Mouse (Mus musculus) stomach, postnatal 0 days (tissue): ENCODE measurements around the gene Psen2. TPM values are rescaled to one million over a fixed set of nuclear protein-coding genes. Genes with fewer than 3 reads are reported as not detected.

Experiments used
- ATAC-seq: fragments of 200-750 bp; cut with Nextera tagmentation; 2 replicates; pipeline ENCODE4 v1.8.0; 2017; ENCODE audit not compliant: low FRiP score, low TSS enrichment
- DNase-seq: peaks from one replicate; pipeline ENCODE4 v3.0.0-alpha.2; 2016; ENCODE audit warnings: low spot score
- H3K27ac ChIP-seq: fragments of 300-500 bp; sonication (generic); replicated peaks from 2 replicates; pipeline ENCODE4 v1.5.1; 2014; ENCODE audit warnings: mild to moderate bottlenecking, control low read depth
- H3K27me3 ChIP-seq: fragments of 300-500 bp; sonication (generic); 2 replicates; pipeline ENCODE4 v1.6.1; 2014; ENCODE audit warnings: low read length; ENCODE audit not compliant: control insufficient read depth, insufficient read depth
- H3K36me3 ChIP-seq: fragments of 300-500 bp; sonication (generic); 2 replicates; pipeline ENCODE4 v1.6.1; 2014; ENCODE audit warnings: low read length, mixed read lengths; ENCODE audit not compliant: control insufficient read depth, insufficient read depth
- H3K4me1 ChIP-seq: fragments of 300-500 bp; sonication (generic); replicated peaks from 2 replicates; pipeline ENCODE4 v1.6.1; 2014; ENCODE audit warnings: antibody characterized with exemption; ENCODE audit not compliant: control insufficient read depth, insufficient read depth
- H3K4me2 ChIP-seq: fragments of 300-500 bp; sonication (generic); replicated peaks from 2 replicates; pipeline ENCODE4 v1.6.1; 2014; ENCODE audit warnings: low read depth, mild to moderate bottlenecking, control low read depth, moderate library complexity
- H3K4me3 ChIP-seq: fragments of 300-500 bp; sonication (generic); 2 replicates; pipeline ENCODE4 v1.5.1; 2014; ENCODE audit warnings: low read depth, low read length, control low read depth
- H3K9ac ChIP-seq: fragments of 300-500 bp; sonication (generic); 2 replicates; pipeline ENCODE4 v1.6.1; 2014; ENCODE audit warnings: mild to moderate bottlenecking, low read length, control low read depth, mixed read lengths
- H3K9me3 ChIP-seq: fragments of 300-500 bp; sonication (generic); 2 replicates; pipeline ENCODE4 v1.6.1; 2016; ENCODE audit warnings: low read length; ENCODE audit not compliant: control insufficient read depth
- CTCF ChIP-seq: IDR thresholded peaks from 2 replicates; pipeline ENCODE4 v1.5.1; 2016; ENCODE audit warnings: antibody characterized with exemption, low read depth, mild to moderate bottlenecking, moderate library complexity
- EP300 ChIP-seq: optimal IDR thresholded peaks from 2 replicates; pipeline ENCODE3; 2016; ENCODE audit warnings: antibody characterized with exemption
- WGBS: fragments of 180-500 bp; shearing (Covaris S2); extraction: QIAGEN DNeasy Blood & Tissue Kit; methylation state at CpG from one replicate; pipeline ENCODE4 v1.1.7; 2014; 5-methylcytosine and 5-hydroxymethylcytosine counted together
- polyA plus RNA-seq: library from polyadenylated mRNA; unstranded; fragments of >200 nt; fragmentation: Nextera tagmentation; extraction: Ambion mirVana; gene quantifications from 2 replicates; pipeline ENCODE4 v1.2.1, GENCODE M21; 2015

Gene Psen2
- polyA plus RNA-seq, 1 experiment from 2014 or later = 14.3 TPM

- WGBS = 74% methylated on average over 4 of the region's 4 CpGs
- Histone ChIP-seq H3K9ac (no peak overlapping the region), H3K27me3 (no peaks in the 10 kb centered on the region), H3K27ac (no peak overlapping the region), H3K36me3 (no peaks in the 10 kb centered on the region), H3K9me3 (no peaks in the 10 kb centered on the region), H3K4me1 (no peaks in the 10 kb centered on the region; the same call in 1 of the 2 replicates), H3K4me2 (no peak overlapping the region), H3K4me3 (no peak overlapping the region)
- TF ChIP-seq EP300 (no peak), CTCF (no peak)
- ATAC-seq = no peak
- no peak for DNase-seq
Measured at GRCm38 (mm10) chr1:180290358-180290757, 27.1 kb upstream of the Psen2 start.

GRCm38 (mm10) chr1:180289788-180290187, 26.6 kb upstream of the Psen2 start:
- 49% methylated on average over 5 of the region's 5 CpGs for WGBS

GRCm38 (mm10) chr1:180288872-180289468, 25.7 kb upstream of the Psen2 start:
- DNase-seq (no peak), ATAC-seq (no peak)
- WGBS = 75% methylated on average over 7 of the region's 7 CpGs
- Histone ChIP-seq H3K9ac (no peak overlapping the region), H3K27ac (no peak overlapping the region), H3K4me3 (no peak overlapping the region), H3K4me2 (no peak overlapping the region), H3K27me3 (no peaks in the 10 kb centered on the region), H3K36me3 (no peaks in the 10 kb centered on the region), H3K4me1 (no peaks in the 10 kb centered on the region; the same call in 1 of the 2 replicates), H3K9me3 (no peaks in the 10 kb centered on the region)
- no peak for TF ChIP-seq CTCF
- TF ChIP-seq EP300 = no peak

More at GRCm38 (mm10) chr1:180289788-180290187, 26.6 kb upstream of the Psen2 start:
- no peak overlapping the region for H3K9ac ChIP-seq
- no peaks in the 10 kb centered on the region; the same call in 1 of the 2 replicates for H3K4me1 ChIP-seq
- no peak overlapping the region for H3K4me3 ChIP-seq
- no peaks in the 10 kb centered on the region for H3K27me3 ChIP-seq
- DNase-seq = no peak
- TF ChIP-seq EP300 = no peak
- no peak overlapping the region for H3K27ac ChIP-seq
- no peaks in the 10 kb centered on the region for H3K36me3 ChIP-seq
- no peak overlapping the region for H3K4me2 ChIP-seq
- no peaks in the 10 kb centered on the region for H3K9me3 ChIP-seq
- no peak for ATAC-seq

- ATAC-seq = no peak
- no peaks in the 10 kb centered on the region for H3K27me3 ChIP-seq
- no peak overlapping the region for H3K4me2 ChIP-seq
- H3K4me3 ChIP-seq = no peak overlapping the region
- no peak overlapping the region for H3K27ac ChIP-seq
- H3K9me3 ChIP-seq = no peaks in the 10 kb centered on the region
- no peak for DNase-seq
- WGBS = 58% methylated on average over 7 of the region's 7 CpGs
- TF ChIP-seq CTCF = no peak
- no peak for TF ChIP-seq EP300
- H3K4me1 ChIP-seq = no peaks in the 10 kb centered on the region; the same call in 1 of the 2 replicates
- no peaks in the 10 kb centered on the region for H3K36me3 ChIP-seq
- no peak overlapping the region for H3K9ac ChIP-seq
Measured at GRCm38 (mm10) chr1:180288227-180288626, 25.0 kb upstream of the Psen2 start.

- WGBS = 57% methylated on average over 15 of the region's 15 CpGs
- H3K9me3 ChIP-seq = no peaks in the 10 kb centered on the region
Measured at GRCm38 (mm10) chr1:180286081-180286831, 23.0 kb upstream of the Psen2 start.

More at GRCm38 (mm10) chr1:180286081-180286831, 23.0 kb upstream of the Psen2 start:
- Histone ChIP-seq H3K4me1 (no peaks in the 10 kb centered on the region; the same call in 1 of the 2 replicates), H3K27ac (0 out of 2 replicates have a peak overlapping the region, but pooled peaks have one; percentile 30), H3K36me3 (no peaks in the 10 kb centered on the region), H3K9ac (no peak overlapping the region), H3K27me3 (no peaks in the 10 kb centered on the region), H3K4me3 (no peak overlapping the region), H3K4me2 (no peak overlapping the region)
- DNase-seq (no peak), ATAC-seq (no peak)
- TF ChIP-seq EP300 (no peak), CTCF (no peak)
